Mouse (Mus musculus): ENCODE measurements at regions not wholly inside any gene's neighbourhood (a gene's known extent, or its start where the extent isn't known, plus 50 kb on each side); places are given as distances from the start of the nearest gene placed in this dataset.

- TF ChIP-seq CTCF (IDR thresholded peaks at IDR 0.05; ENCODE audit: insufficient read depth, low read depth, low read length), result no peak
- TF ChIP-seq POLR2A (IDR thresholded peaks at IDR 0.05; ENCODE audit: insufficient read depth, low read depth, low read length), result no peak
Observed at GRCm38 (mm10) chr6:31718843-31719242, 155.1 kb upstream of the Podxl start.

Data from olfactory bulb, adult 2 months (tissue).